Mouse (Mus musculus): ENCODE results near the gene Ttll7. TPM values are rescaled to one million over a fixed set of nuclear protein-coding genes. Genes with fewer than 3 reads are reported as not detected.

The Ttll7 gene
- polyA plus RNA-seq, 1 experiment = 9.2 TPM

- Histone ChIP-seq H3K4me1 (ENCODE audit: control insufficient read depth, insufficient read depth, low read length) (peaks cover 11% of the 10 kb centered on the region), H3K4me3 (replicated peaks; ENCODE audit: extremely low read depth, low read depth, low read length) (no peak overlapping the region)
- TF ChIP-seq POLR2A (IDR thresholded peaks at IDR 0.05; ENCODE audit: borderline replicate concordance, extremely low read depth, low read depth, low read length) (no peak), CTCF (IDR thresholded peaks at IDR 0.05; ENCODE audit: insufficient read depth, low read length) (no peak)
- WGBS = 90% methylated on average over 7 of the region's 7 CpGs
- DNase-seq = no peak
Observed at GRCm38 (mm10) chr3:146849360-146849759, 2.8 kb upstream of the Ttll7 start.

- H3K4me1 ChIP-seq (ENCODE audit: control insufficient read depth, insufficient read depth, low read length) = peaks cover 10% of the 10 kb centered on the region
- 65% methylated on average over 7 of the region's 7 CpGs for WGBS
- no peak for DNase-seq
Observed at GRCm38 (mm10) chr3:146854473-146855087, 2.4 kb downstream of the Ttll7 start.

GRCm38 (mm10) chr3:146857373-146857772 lies 5.2 kb downstream of the Ttll7 start:
- Histone ChIP-seq H3K4me3 (replicated peaks; ENCODE audit: extremely low read depth, low read depth, low read length) (no peak overlapping the region), H3K4me1 (ENCODE audit: control insufficient read depth, insufficient read depth, low read length) (peaks cover 10% of the 10 kb centered on the region)
- no peak for TF ChIP-seq CTCF (IDR thresholded peaks at IDR 0.05; ENCODE audit: insufficient read depth, low read length)
- TF ChIP-seq POLR2A (IDR thresholded peaks at IDR 0.05; ENCODE audit: borderline replicate concordance, extremely low read depth, low read depth, low read length) = no peak
- WGBS = 85% methylated on average over 10 of the region's 10 CpGs
- no peak for DNase-seq

More at GRCm38 (mm10) chr3:146854473-146855087, 2.4 kb downstream of the Ttll7 start:
- no peak overlapping the region for H3K4me3 ChIP-seq (replicated peaks; ENCODE audit: extremely low read depth, low read depth, low read length)
- no peak for TF ChIP-seq CTCF (IDR thresholded peaks at IDR 0.05; ENCODE audit: insufficient read depth, low read length)
- no peak for TF ChIP-seq POLR2A (IDR thresholded peaks at IDR 0.05; ENCODE audit: borderline replicate concordance, extremely low read depth, low read depth, low read length)

- TF ChIP-seq CTCF (IDR thresholded peaks at IDR 0.05; ENCODE audit: insufficient read depth, low read length) = no peak
- no peak for TF ChIP-seq POLR2A (IDR thresholded peaks at IDR 0.05; ENCODE audit: borderline replicate concordance, extremely low read depth, low read depth, low read length)
- no peak for DNase-seq
- peaks cover 4% of the 10 kb centered on the region for H3K4me1 ChIP-seq (ENCODE audit: control insufficient read depth, insufficient read depth, low read length)
- 71% methylated on average over 2 of the region's 2 CpGs for WGBS
- no peak overlapping the region for H3K4me3 ChIP-seq (replicated peaks; ENCODE audit: extremely low read depth, low read depth, low read length)
Observed at GRCm38 (mm10) chr3:146860308-146860707, 8.1 kb downstream of the Ttll7 start.

- WGBS = 43% methylated on average over 4 of the region's 4 CpGs
- DNase-seq = no peak
- TF ChIP-seq CTCF (IDR thresholded peaks at IDR 0.05; ENCODE audit: insufficient read depth, low read length) (peak; percentile 48), POLR2A (IDR thresholded peaks at IDR 0.05; ENCODE audit: borderline replicate concordance, extremely low read depth, low read depth, low read length) (no peak)
Observed at GRCm38 (mm10) chr3:146866563-146866962, 14.4 kb downstream of the Ttll7 start.

GRCm38 (mm10) chr3:146871954-146872353 lies 19.8 kb downstream of the Ttll7 start:
- WGBS = 83% methylated on average over 3 of the region's 3 CpGs
- H3K4me3 ChIP-seq (replicated peaks; ENCODE audit: extremely low read depth, low read depth, low read length) = no peak overlapping the region
- no peak for TF ChIP-seq POLR2A (IDR thresholded peaks at IDR 0.05; ENCODE audit: borderline replicate concordance, extremely low read depth, low read depth, low read length)
- no peak for TF ChIP-seq CTCF (IDR thresholded peaks at IDR 0.05; ENCODE audit: insufficient read depth, low read length)
- peaks cover 4% of the 10 kb centered on the region; the same call in 1 of the 2 replicates for H3K4me1 ChIP-seq (ENCODE audit: control insufficient read depth, insufficient read depth, low read length)
- DNase-seq = no peak

More at GRCm38 (mm10) chr3:146866563-146866962, 14.4 kb downstream of the Ttll7 start:
- Histone ChIP-seq H3K4me3 (replicated peaks; ENCODE audit: extremely low read depth, low read depth, low read length) (no peak overlapping the region), H3K4me1 (ENCODE audit: control insufficient read depth, insufficient read depth, low read length) (no peaks in the 10 kb centered on the region)

GRCm38 (mm10) chr3:146875929-146876328 lies 23.8 kb downstream of the Ttll7 start:
- 16% methylated on average over 2 of the region's 2 CpGs for WGBS
- Histone ChIP-seq H3K4me1 (ENCODE audit: control insufficient read depth, insufficient read depth, low read length) (peaks cover 10% of the 10 kb centered on the region), H3K4me3 (replicated peaks; ENCODE audit: extremely low read depth, low read depth, low read length) (no peak overlapping the region)
- no peak for DNase-seq
- TF ChIP-seq POLR2A (IDR thresholded peaks at IDR 0.05; ENCODE audit: borderline replicate concordance, extremely low read depth, low read depth, low read length) (no peak), CTCF (IDR thresholded peaks at IDR 0.05; ENCODE audit: insufficient read depth, low read length) (no peak)

GRCm38 (mm10) chr3:146893931-146894330 lies 41.8 kb downstream of the Ttll7 start:
- WGBS = 90% methylated on average over 13 of the region's 13 CpGs
- Histone ChIP-seq H3K4me1 (ENCODE audit: control insufficient read depth, insufficient read depth, low read length) (no peaks in the 10 kb centered on the region), H3K4me3 (replicated peaks; ENCODE audit: extremely low read depth, low read depth, low read length) (no peak overlapping the region)
- no peak for DNase-seq
- TF ChIP-seq CTCF (IDR thresholded peaks at IDR 0.05; ENCODE audit: insufficient read depth, low read length) = no peak
- no peak for TF ChIP-seq POLR2A (IDR thresholded peaks at IDR 0.05; ENCODE audit: borderline replicate concordance, extremely low read depth, low read depth, low read length)

- DNase-seq = no peak
- 84% methylated on average over 8 of the region's 8 CpGs for WGBS
- TF ChIP-seq CTCF (IDR thresholded peaks at IDR 0.05; ENCODE audit: insufficient read depth, low read length) (no peak), POLR2A (IDR thresholded peaks at IDR 0.05; ENCODE audit: borderline replicate concordance, extremely low read depth, low read depth, low read length) (no peak)
- Histone ChIP-seq H3K4me3 (replicated peaks; ENCODE audit: extremely low read depth, low read depth, low read length) (no peak overlapping the region), H3K4me1 (ENCODE audit: control insufficient read depth, insufficient read depth, low read length) (no peaks in the 10 kb centered on the region)
Observed at GRCm38 (mm10) chr3:146896581-146896980, 44.4 kb downstream of the Ttll7 start.

- Histone ChIP-seq H3K4me1 (ENCODE audit: control insufficient read depth, insufficient read depth, low read length) (no peaks in the 10 kb centered on the region), H3K4me3 (replicated peaks; ENCODE audit: extremely low read depth, low read depth, low read length) (no peak overlapping the region)
- DNase-seq = no peak
- 89% methylated on average over 3 of the region's 3 CpGs for WGBS
- TF ChIP-seq POLR2A (IDR thresholded peaks at IDR 0.05; ENCODE audit: borderline replicate concordance, extremely low read depth, low read depth, low read length) (no peak), CTCF (IDR thresholded peaks at IDR 0.05; ENCODE audit: insufficient read depth, low read length) (peak; percentile 42)
Observed at GRCm38 (mm10) chr3:146900094-146900493, 47.9 kb downstream of the Ttll7 start.
